Mouse (Mus musculus) heart, adult 2 months (tissue): Measurements from ENCODE around the gene Tfeb.

Source experiments
- CTCF ChIP-seq: fragments of 200-600 bp; IDR thresholded peaks from 2 replicates; pipeline ENCODE4 v1.8.1; 2022; ENCODE audit warnings: antibody characterized with exemption, mild to moderate bottlenecking, moderate library complexity
- POLR2A ChIP-seq: fragments of 200-500 bp; IDR thresholded peaks from 2 replicates; pipeline ENCODE4 v1.6.1; 2011; ENCODE audit warnings: mild to moderate bottlenecking, low read depth, low read length, control low read depth; ENCODE audit not compliant: insufficient read depth

GRCm38 (mm10) chr17:47735553-47736100 is 1.2 kb upstream of the Tfeb start:
- TF ChIP-seq CTCF: no peak
- TF ChIP-seq POLR2A: no peak
